Mouse (Mus musculus) neutrophil, adult 5-6 weeks (primary cell): Measurements from ENCODE around the gene Slc2a9. TPM values are rescaled to one million over a fixed set of nuclear protein-coding genes. Genes with fewer than 3 reads are reported as not detected.

Source experiments
- ATAC-seq: fragments of 151-379, 151-347 bp; 2 replicates; pipeline ENCODE4 v1.8.0; 2017; ENCODE audit warnings: mild to moderate bottlenecking, moderate TSS enrichment; ENCODE audit not compliant: insufficient number of reproducible peaks, poor library complexity, low FRiP score, severe bottlenecking; ENCODE audit errors: extremely low read depth
- total RNA-seq: library from RNA; stranded (forward); fragments of 200-1000 nt; gene quantifications from 2 replicates; pipeline ENCODE4 v1.2.3, GENCODE M21; 2017

Slc2a9 gene
- total RNA-seq, 1 experiment from 2014 or later: 9.1 TPM

- ATAC-seq: no peak
These were observed 183.8 kb downstream of the Slc2a9 start, which contains the start of gene Drd5 for GRCm38 (mm10) chr5:38318966-38319786. Gene Drd5, plus strand, starts transcription at chr5:38319367.

DNA sequence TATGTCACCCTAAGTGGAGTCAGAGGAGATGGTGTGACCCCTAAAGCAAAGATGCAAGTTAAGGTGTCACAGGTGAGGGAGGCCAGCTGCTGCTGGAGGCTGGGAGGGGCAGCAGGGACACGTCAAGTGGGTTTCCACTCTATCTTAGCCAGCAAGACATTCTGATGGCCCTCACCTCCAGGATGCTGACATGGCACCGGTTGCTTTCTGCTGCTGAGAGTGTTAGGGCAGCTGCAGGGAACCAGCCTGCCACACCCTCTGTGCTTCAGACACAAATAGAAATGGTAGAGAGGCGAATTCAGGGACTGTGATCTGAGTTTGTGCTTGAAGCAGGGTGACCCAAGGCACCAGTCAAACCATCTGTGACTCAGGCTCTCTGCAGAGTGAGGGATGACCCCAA is 193.1 kb downstream of the Slc2a9 start:
- no peak for ATAC-seq

GRCm38 (mm10) chr5:38308873-38309272 is 194.1 kb downstream of the Slc2a9 start:
- ATAC-seq: 0 out of 2 replicates have a peak, but pooled peaks have one; percentile 24

DNA sequence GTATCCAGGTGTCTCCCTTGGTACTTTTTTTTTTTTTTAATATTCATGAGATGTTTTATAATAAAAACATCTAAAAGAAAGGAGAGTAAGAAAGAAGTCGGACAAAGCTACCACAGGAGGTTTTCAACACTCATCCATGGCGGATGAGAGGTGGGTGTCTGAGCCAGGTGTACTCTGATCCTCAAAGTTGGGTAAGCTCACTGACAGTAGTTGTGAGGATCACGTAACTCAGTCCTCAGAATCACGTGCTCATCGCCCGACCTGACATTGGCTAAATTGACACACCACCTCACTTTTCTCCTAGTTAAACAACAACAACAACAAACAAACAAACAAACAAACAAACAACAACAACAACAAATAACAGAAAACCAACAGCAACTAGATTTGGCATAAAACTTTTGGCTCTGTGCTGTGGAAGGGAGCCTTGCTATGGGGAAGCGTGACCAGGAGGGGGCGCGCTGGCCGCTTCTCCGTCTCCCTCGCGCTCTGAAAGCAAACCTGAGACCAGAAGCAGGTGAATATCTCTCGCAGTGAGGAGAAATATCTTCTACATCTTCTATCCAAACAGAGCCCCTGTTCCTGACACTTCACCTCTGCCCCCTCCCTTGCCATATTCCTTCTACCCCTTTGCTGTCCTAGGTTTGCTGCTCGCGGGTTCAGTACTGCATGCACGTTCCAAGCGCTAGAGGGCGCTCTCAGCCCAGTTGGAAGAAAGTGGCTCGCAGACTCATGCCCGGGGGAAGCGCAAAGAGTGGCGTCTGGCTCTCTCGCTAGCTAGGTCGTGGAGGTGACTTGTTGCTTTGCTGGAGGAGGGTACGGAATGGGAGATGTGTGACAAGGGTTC is 195.5 kb downstream of the Slc2a9 start:
- peak; percentile 81 for ATAC-seq

- ATAC-seq: no peak
These were observed 197.7 kb downstream of the Slc2a9 start for GRCm38 (mm10) chr5:38305241-38305640.

- no peak for ATAC-seq
These were observed 200.3 kb downstream of the Slc2a9 start for GRCm38 (mm10) chr5:38302651-38303050.

DNA sequence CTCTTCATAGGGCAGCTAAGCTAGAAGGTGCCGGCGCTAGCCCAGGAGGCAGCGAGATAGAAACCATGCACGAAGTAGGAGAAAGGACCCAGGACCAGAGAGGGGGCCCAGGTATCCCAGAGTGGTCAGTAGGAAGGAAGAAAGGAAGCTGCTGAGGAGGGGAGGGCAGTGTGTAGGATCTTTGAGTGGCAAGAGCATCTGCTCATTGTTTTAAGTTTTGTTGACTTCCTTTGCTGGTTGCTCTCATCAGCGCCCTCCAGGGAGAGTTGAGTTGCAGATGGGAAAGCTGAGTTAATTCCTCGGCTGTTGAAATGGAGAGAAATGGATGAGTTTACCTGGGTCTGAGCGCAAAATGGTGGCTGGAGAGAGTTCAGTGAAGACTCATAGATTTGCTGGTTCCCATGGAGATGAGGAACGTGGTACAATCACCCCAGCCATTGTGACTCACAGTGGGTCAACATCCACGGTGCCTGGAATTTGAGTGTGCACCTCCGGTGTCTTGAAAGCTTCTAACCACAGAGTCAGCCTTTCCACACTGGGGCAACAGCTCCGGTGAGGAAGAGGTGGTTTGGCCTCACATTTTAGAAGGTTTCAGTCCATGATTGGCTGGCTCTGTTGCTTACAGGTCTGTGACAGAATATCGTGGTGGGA is 201.1 kb downstream of the Slc2a9 start:
- no peak for ATAC-seq

Other genes starting within 250 kb of the Slc2a9 start
- gene Tmem128, start 243.0 kb downstream of the Slc2a9 start, total RNA-seq: 37.0 TPM in 2 replicates
- gene Otop1, start 227.2 kb downstream of the Slc2a9 start, total RNA-seq: not detected in 2 replicates
- gene Drd5, start 183.8 kb downstream of the Slc2a9 start, total RNA-seq: 0.12 TPM in 1 of 2 replicates, not detected in the other
- 311 and 324 TPM in 2 replicates for gene Wdr1, start 60.1 kb upstream of the Slc2a9 start, total RNA-seq
- gene Zfp518b, start 181.7 kb upstream of the Slc2a9 start, total RNA-seq: 0.86 and 1.2 TPM in 2 replicates